Mouse (Mus musculus) liver, adult 10 weeks (tissue): ENCODE results near the gene Alb. TPM values are rescaled to one million over a fixed set of nuclear protein-coding genes. Genes with fewer than 3 reads are reported as not detected.

Source experiments
- polyA plus RNA-seq: library from polyadenylated mRNA; stranded (reverse); fragments of 350-450 nt; fragmentation: Illumina TruSeq; extraction: RNeasy Lipid Tissue Mini Kit (QIAGEN cat#74804); gene quantifications from one replicate; pipeline ENCODE4 v1.2.3, GENCODE M21; 2014; ENCODE audit warnings: low read depth, low replicate concordance

Gene Alb
- 59,245 TPM for polyA plus RNA-seq

DNA sequence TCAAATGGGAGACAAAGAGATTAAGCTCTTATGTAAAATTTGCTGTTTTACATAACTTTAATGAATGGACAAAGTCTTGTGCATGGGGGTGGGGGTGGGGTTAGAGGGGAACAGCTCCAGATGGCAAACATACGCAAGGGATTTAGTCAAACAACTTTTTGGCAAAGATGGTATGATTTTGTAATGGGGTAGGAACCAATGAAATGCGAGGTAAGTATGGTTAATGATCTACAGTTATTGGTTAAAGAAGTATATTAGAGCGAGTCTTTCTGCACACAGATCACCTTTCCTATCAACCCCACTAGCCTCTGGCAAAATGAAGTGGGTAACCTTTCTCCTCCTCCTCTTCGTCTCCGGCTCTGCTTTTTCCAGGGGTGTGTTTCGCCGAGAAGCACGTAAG, at the start of gene Alb:
TSS of gene Alb (plus strand) at position 279 of the 400 bp plus-strand sequence.

DNA sequence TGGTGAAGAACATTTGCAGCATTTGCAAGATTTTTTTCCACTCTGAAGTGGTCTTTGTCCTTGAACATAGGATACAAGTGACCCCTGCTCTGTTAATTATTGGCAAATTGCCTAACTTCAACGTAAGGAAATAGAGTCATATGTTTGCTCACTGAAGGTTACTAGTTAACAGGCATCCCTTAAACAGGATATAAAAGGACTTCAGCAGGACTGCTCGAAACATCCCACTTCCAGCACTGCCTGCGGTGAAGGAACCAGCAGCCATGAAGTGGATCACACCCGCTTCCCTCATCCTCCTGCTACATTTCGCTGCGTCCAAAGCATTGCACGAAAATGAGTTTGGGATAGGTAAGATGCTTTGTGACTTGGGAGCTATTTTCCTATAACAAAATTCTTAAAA, 29.8 kb downstream of the Alb start, which contains the start of gene Afp:
TSS of gene Afp (plus strand) at position 220 of the 400 bp plus-strand sequence.

GRCm38 (mm10) chr5:90518356-90519100, 57.8 kb downstream of the Alb start, which contains the start of gene Afm:
Afm (plus strand) TSS chr5:90518932.

Other genes with a start within 250 kb of the Alb start
- gene Cox18, start 236.9 kb upstream of the Alb start, polyA plus RNA-seq = 17.3 TPM
- 46.6 TPM for gene Ankrd17, start 94.3 kb upstream of the Alb start, polyA plus RNA-seq
- gene Gm9958, start 93.7 kb upstream of the Alb start, polyA plus RNA-seq = 3.3 TPM
- gene Afp, start 29.8 kb downstream of the Alb start, polyA plus RNA-seq = 1.2 TPM
- gene Afm, start 58.0 kb downstream of the Alb start, polyA plus RNA-seq = 346 TPM
- gene 5830473C10Rik, start 100.2 kb downstream of the Alb start, polyA plus RNA-seq = 27.2 TPM
- gene Rassf6, start 179.8 kb downstream of the Alb start, polyA plus RNA-seq = 20.6 TPM